Mouse (Mus musculus) midbrain, postnatal 0 days (tissue): Measurements from ENCODE around the gene Mfsd4b3. TPM values are rescaled to one million over a fixed set of nuclear protein-coding genes. Genes with fewer than 3 reads are reported as not detected.

ENCODE experiments used
- ATAC-seq: fragments of 200-750 bp; cut with Nextera tagmentation; 2 replicates; pipeline ENCODE4 v1.8.0; 2017; ENCODE audit warnings: moderate number of reproducible peaks, mild to moderate bottlenecking, moderate TSS enrichment, moderate library complexity; ENCODE audit not compliant: low FRiP score
- DNase-seq: peaks from one replicate; pipeline ENCODE4 v3.0.0-alpha.2; 2015; ENCODE audit warnings: low spot score
- H3K27ac ChIP-seq: fragments of 300-500 bp; sonication (generic); 2 replicates; pipeline ENCODE4 v1.5.1; 2014; ENCODE audit warnings: low read depth, mild to moderate bottlenecking, low read length, mixed read lengths
- H3K27me3 ChIP-seq: fragments of 300-500 bp; sonication (generic); 2 replicates; pipeline ENCODE4 v1.6.1; 2014; ENCODE audit warnings: low read length, control low read depth, mixed read lengths; ENCODE audit not compliant: insufficient read depth
- H3K36me3 ChIP-seq: fragments of 300-500 bp; sonication (generic); 2 replicates; pipeline ENCODE4 v1.6.1; 2014; ENCODE audit warnings: low read length, control low read depth, mixed read lengths; ENCODE audit not compliant: insufficient read depth
- H3K4me1 ChIP-seq: fragments of 300-500 bp; sonication (generic); 2 replicates; pipeline ENCODE4 v1.6.1; 2014; ENCODE audit warnings: mild to moderate bottlenecking, control low read depth, antibody characterized with exemption, low read length, mixed read lengths; ENCODE audit not compliant: insufficient read depth
- H3K4me2 ChIP-seq: fragments of 300-500 bp; sonication (generic); 2 replicates; pipeline ENCODE4 v1.6.1; 2014; ENCODE audit warnings: low read depth, mild to moderate bottlenecking, low read length, mixed read lengths; ENCODE audit not compliant: poor library complexity, severe bottlenecking
- H3K4me3 ChIP-seq: fragments of 300-500 bp; sonication (generic); 2 replicates; pipeline ENCODE4 v1.5.1; 2014; ENCODE audit warnings: low read depth, mild to moderate bottlenecking, low read length, moderate library complexity
- H3K9ac ChIP-seq: fragments of 300-500 bp; sonication (generic); replicated peaks from 2 replicates; pipeline ENCODE4 v1.6.1; 2014; ENCODE audit warnings: mild to moderate bottlenecking, low read length, moderate library complexity, mixed read lengths; ENCODE audit not compliant: poor library complexity, severe bottlenecking
- H3K9me3 ChIP-seq: fragments of 300-500 bp; sonication (generic); 2 replicates; pipeline ENCODE4 v1.6.1; 2016; ENCODE audit warnings: low read length, control low read depth
- CTCF ChIP-seq: IDR thresholded peaks from 2 replicates; pipeline ENCODE4 v1.5.1; 2016; ENCODE audit warnings: antibody characterized with exemption, mild to moderate bottlenecking
- WGBS: fragments of 180-500 bp; shearing (Covaris S2); extraction: QIAGEN DNeasy Blood & Tissue Kit; methylation state at CpG from one replicate; pipeline ENCODE4 v1.1.7; 2014; 5-methylcytosine and 5-hydroxymethylcytosine counted together
- polyA plus RNA-seq: library from polyadenylated mRNA; unstranded; fragments of >200 nt; fragmentation: Nextera tagmentation; extraction: Ambion mirVana; gene quantifications from 2 replicates; pipeline ENCODE4 v1.2.1, GENCODE M21; 2015
- total RNA-seq: library from RNA; depleted of rRNA; stranded (reverse); fragments of >200 nt; gene quantifications from 2 replicates; pipeline ENCODE4 v1.2.3, GENCODE M21; 2014

The Mfsd4b3 gene
- total and polyA plus RNA-seq, 2 experiments from 2014 or later, result not detected

DNA sequence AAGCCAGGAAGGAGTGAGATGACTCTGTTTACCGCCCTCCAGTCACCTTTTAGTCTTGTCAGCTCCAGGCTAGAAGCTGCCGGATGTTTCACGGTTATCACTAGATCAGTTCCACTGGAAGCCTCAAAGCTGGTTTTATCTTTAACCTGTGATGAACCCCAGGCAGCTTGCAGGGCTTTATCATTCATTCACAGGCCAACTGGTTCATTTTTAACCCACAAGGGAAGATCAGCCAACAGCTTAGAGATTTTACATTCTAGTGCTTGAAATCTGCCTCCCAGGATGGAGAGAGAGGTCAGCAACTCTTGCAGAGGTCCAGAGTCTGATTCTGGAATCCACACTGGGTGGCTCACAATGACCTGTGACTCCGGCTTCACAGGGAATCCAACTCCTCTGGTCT, 31.2 kb upstream of the Mfsd4b3 start:
- Histone ChIP-seq H3K9ac (no peak overlapping the region), H3K27ac (no peak overlapping the region), H3K4me1 (no peaks in the 10 kb centered on the region), H3K4me3 (no peak overlapping the region), H3K36me3 (no peaks in the 10 kb centered on the region), H3K27me3 (no peaks in the 10 kb centered on the region), H3K4me2 (no peak overlapping the region), H3K9me3 (no peaks in the 10 kb centered on the region)
- WGBS, result 81% methylated on average over 4 of the region's 4 CpGs
- DNase-seq (no peak), ATAC-seq (no peak)
- no peak for TF ChIP-seq CTCF

DNA sequence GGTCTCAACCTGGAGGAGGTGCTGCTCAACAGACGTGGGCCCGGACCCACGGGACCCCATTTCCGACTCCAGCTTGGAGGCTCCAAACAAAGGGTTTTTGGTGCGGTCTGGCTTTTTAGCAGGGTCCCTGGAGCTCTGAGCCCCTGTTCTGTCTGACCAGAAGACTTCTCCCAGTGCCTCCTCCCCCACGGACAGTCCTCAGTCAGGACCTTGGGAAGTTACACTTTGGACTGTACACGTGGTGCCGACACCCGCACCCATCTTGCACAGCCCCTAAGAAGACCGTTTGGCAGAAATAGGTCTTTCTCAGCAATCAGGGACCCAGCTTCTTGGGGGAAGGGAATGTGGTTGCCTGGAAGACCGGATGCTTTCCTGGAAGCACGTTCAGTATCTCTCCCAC, 26.5 kb upstream of the Mfsd4b3 start, which contains the start of gene Mfsd4b5:
TSS of gene Mfsd4b5 (minus strand) at position 181 of the 400 bp plus-strand sequence.
- ATAC-seq (no peak), DNase-seq (no peak)
- Histone ChIP-seq H3K36me3 (no peaks in the 10 kb centered on the region), H3K9ac (no peak within 1 kb of the TSS), H3K4me1 (no peaks in the 10 kb centered on the region), H3K4me2 (no peak within 1 kb of the TSS), H3K9me3 (no peaks in the 10 kb centered on the region), H3K4me3 (no peak within 1 kb of the TSS), H3K27ac (no peak within 1 kb of the TSS), H3K27me3 (no peaks in the 10 kb centered on the region)
- TF ChIP-seq CTCF, result no peak
- 89% methylated on average over 12 of the region's 12 CpGs for WGBS

DNA sequence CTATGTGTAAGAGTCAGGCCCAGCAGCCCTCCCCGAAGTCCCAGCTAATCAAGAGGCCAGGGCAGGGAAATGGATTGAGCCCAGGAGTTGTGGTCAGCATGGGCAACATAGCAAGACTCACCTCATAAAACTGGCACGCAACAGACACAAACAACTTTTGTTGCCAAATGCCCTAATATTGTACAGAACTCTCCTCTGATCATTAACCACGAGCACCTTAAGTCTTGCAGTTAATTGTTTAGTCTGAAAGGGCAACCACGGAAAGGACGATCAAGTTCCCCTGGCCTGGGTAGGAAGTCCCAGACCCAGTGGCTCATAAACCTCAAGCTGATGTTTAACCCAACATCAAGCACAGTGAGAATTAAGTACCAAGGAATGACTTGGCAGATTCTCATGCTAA, 22.7 kb upstream of the Mfsd4b3 start:
- H3K9me3 ChIP-seq, result peaks cover 7% of the 10 kb centered on the region; the same call in 1 of the 2 replicates

DNA sequence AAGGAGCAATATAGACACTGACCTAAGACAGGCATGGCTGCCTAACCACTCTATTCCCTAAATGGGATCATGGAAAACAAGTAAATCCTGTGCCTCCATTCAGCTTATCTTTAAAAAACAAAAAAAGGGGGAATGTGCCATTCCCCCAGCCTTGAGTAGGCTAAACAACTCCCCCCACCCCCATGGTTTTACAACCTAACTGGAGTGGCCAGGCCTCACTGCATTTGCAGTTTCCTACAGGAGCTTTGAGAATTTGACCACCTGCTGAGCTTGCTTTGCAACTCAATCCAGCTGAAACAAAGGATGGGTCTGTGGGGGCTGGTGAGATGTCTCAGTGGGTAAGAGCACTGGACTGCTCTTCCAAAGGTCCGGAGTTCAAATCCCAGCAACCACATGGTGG, 18.3 kb upstream of the Mfsd4b3 start:
- Histone ChIP-seq H3K9me3 (peaks cover 9% of the 10 kb centered on the region; the same call in 1 of the 2 replicates), H3K4me2 (no peak overlapping the region), H3K27me3 (no peaks in the 10 kb centered on the region), H3K36me3 (no peaks in the 10 kb centered on the region), H3K4me3 (no peak overlapping the region), H3K27ac (no peak overlapping the region), H3K9ac (no peak overlapping the region), H3K4me1 (no peaks in the 10 kb centered on the region)
- ATAC-seq, result no peak
- WGBS, result 86% methylated on average over 1 of the region's 1 CpGs
- no peak for TF ChIP-seq CTCF
- DNase-seq, result no peak

More for the DNA sequence above, 22.7 kb upstream of the Mfsd4b3 start:
- 76% methylated on average over 5 of the region's 5 CpGs for WGBS
- Histone ChIP-seq H3K4me2 (no peak overlapping the region), H3K9ac (no peak overlapping the region), H3K4me3 (no peak overlapping the region), H3K27ac (no peak overlapping the region), H3K4me1 (no peaks in the 10 kb centered on the region), H3K27me3 (no peaks in the 10 kb centered on the region), H3K36me3 (no peaks in the 10 kb centered on the region)
- no peak for TF ChIP-seq CTCF
- ATAC-seq, result no peak
- no peak for DNase-seq

DNA sequence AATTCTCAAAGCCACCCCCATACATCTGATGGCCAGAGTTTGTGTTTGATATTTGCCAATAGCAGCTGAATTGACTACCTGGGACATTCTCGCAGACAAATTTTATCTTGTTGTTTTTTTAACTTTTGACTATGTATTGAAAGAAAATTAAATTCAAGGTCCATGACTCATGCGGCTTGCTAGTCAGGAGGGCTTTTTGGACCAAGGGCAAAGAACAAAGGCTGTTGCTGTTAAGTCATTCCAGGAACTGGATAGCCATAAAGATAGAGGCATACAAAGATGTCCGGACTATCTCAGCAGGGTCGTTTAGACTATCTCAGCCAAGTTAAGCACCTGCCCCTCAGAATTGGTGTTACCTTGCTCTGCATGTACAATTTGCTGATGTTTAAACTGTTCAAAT, 17.4 kb upstream of the Mfsd4b3 start:
- H3K9me3 ChIP-seq, result peaks cover 9% of the 10 kb centered on the region; the same call in 1 of the 2 replicates
- no peak overlapping the region for H3K27ac ChIP-seq
- H3K4me3 ChIP-seq, result no peak overlapping the region
- H3K9ac ChIP-seq, result no peak overlapping the region
- no peak for TF ChIP-seq CTCF
- H3K27me3 ChIP-seq, result no peaks in the 10 kb centered on the region
- WGBS, result 94% methylated on average over 4 of the region's 4 CpGs
- ATAC-seq (no peak), DNase-seq (no peak)
- H3K4me2 ChIP-seq, result no peak overlapping the region
- H3K36me3 ChIP-seq, result no peaks in the 10 kb centered on the region
- H3K4me1 ChIP-seq, result no peaks in the 10 kb centered on the region

DNA sequence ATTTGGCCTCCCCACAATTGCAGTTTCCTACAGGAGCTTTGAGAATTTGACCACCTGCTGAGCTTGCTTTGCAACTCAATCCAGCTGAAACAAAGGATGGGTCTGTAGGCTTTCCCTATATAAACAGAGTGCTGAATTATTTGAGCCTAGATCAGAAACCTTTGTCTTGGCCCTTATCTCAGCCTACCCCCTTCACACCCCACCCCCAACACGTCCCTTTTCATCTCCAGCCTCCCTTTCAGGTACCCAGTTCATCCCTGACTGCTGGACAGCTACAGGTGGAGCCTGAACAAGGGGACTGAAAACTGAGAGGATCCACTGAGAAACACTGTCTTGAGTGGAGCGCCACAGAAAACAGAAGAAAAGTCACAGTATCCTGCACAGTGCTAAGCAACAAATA, 15.8 kb upstream of the Mfsd4b3 start:
- Histone ChIP-seq H3K27ac (no peak overlapping the region), H3K4me1 (no peaks in the 10 kb centered on the region), H3K9ac (no peak overlapping the region), H3K27me3 (no peaks in the 10 kb centered on the region), H3K36me3 (no peaks in the 10 kb centered on the region), H3K4me2 (no peak overlapping the region), H3K4me3 (no peak overlapping the region), H3K9me3 (peaks cover 9% of the 10 kb centered on the region; the same call in 1 of the 2 replicates)
- WGBS, result 46% methylated on average over 2 of the region's 2 CpGs
- ATAC-seq (no peak), DNase-seq (no peak)
- no peak for TF ChIP-seq CTCF
